Mouse (Mus musculus) cerebellum, postnatal 36 days (tissue): ENCODE measurements around the gene Pgpep1.

Experiments used
- DNase-seq, 2 experiments: peaks; one replicate each; pipeline ENCODE4 v3.0.0; 2021 to 2022; ENCODE audit warnings: mixed read lengths in 2 of 2

The Pgpep1 gene

DNA sequence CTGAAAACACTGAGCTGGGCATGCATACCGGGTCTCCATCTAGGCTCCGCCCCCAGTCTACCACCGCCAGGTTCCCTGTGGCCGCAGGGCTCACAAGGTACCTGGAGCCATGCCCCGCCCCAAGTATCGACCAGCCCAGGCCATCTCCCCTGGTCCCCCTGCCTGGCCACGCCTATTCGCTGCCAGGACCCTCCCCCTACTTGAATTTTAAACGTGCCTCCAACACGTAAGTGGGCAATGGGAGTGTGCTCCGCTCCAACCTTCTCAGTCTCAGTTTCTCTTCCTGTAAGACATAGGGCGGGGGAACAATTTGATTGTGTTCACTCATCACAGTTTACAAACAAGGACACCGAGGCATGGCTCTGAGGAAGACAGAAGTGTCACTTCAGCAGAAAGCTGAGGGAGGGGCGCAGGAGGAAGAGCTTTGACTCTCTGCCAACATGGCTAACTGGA is at the start of gene Pgpep1:
Gene Pgpep1, minus strand, starts transcription at position 116 of the 453 bp plus-strand sequence.
- DNase-seq, result no peak

DNA sequence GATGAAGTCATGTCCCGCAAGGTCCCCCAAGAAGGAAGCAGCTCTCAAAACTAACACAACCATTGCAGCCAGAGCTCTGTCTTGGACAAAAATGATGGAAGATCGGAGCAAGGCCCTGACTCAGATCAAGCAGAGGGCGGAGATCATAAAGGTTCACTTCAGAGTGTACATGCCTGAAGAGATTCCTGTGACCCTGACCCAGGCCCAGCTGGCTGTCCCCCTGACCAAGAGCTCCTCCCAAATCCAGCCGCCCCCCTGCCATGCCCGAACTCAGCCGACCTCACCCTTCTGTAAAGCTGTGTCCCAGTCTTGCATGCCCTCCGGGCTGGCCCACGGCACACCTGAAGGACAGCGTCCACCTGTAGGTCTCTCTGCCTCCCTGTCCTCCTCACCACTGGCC is 49.6 kb upstream of the Pgpep1 start:
- no peak for DNase-seq

DNA sequence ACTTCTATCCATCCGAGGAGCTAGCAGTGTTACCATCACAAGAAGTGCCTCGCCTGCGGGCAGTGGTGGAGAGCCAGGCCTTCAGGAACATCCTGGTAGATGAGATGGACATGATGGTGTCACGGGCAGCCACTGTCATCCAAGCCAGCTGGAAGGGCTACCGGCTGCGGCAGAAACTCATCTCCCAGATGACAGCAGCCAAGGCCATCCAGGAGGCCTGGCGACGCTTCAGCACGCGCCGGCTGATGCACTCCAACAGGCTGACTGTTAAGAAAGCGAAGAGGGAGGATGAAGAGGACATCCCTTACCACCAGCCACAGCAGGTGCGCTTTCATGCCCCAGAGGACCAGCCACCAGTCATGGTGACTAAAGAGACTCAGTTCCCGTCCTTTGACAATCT is 48.1 kb upstream of the Pgpep1 start:
- no peak for DNase-seq

DNA sequence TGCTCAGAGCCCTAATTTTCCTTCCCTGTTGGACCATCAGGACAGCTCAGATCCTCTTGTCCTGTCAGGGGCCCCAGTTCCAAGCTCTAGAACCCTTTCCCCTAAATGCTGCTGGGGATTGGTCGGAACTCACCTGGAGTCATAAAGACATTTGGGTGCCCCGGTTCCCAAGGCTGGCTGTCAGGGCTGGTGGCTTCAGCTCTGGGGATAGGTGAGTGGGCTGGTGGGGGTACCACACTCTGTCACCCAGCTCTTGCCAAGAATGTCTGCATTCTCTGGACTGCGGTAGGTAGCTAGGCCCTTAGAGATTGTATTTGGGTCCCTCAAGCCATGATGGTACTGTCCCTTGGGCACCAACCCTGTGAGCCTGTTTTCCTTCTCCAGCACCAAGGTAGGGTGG is 43.1 kb upstream of the Pgpep1 start, which contains the start of gene Iqcn:
Gene Iqcn, plus strand, starts transcription at position 171 of the 400 bp plus-strand sequence.
- DNase-seq, result no peak

DNA sequence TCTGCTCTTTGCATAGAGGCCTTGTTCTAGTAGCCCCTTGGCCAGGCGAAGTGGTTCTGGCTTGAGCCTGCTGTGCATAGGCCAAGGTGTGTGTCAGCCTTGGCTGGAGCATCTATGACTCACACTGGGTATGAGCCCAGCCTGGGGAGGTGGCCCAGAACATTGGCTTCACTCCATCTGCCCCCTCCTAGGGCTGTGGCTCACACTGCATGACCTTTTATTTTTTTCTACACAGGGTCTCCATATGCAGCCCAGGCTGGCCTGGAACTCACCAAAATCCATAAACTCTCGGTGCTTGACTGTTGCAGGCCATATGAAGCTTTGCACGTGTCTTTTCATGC is 42.6 kb upstream of the Pgpep1 start:
- DNase-seq, result peak; percentile 89 to 92

DNA sequence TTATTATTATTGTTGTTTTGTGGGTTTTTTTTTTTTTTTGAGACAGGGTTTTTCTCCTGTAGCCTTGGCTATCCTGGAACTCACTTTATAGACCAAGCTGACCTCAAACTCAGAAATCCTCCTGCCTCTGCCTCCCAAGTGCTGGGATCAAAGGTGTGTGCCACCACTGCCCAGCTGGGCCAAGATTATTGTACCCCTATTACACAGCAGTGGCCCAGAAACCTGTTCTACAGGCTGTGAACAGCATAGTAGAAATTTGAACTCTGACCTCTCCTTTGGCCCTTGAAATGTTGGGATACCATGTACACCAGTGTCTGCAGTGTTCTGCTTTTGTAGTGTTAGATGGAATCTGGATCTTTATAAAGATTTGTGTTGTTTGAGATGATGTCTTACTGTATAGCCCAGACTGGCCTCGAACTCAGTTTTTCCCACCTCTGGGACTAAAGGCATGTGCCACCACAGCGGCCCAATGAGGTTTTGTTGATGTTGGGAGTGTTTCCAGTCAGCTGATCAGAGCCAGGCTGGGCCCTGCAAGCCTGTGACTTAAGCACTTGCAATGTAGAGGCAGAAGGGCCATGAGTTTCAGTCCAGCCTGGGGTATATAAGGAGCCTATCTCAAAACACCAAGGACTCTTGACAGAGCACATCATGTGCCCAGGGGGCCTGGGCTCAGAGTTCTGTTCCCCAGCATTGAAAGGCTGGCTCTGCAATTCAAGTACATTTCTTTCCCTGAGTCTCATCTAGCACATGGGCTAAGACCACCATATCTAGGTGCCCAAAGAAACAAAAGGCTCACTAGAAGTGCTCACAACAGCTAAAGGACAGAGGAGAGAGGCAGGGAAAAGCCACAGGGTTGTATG is 42.0 kb upstream of the Pgpep1 start:
- DNase-seq, result no peak

DNA sequence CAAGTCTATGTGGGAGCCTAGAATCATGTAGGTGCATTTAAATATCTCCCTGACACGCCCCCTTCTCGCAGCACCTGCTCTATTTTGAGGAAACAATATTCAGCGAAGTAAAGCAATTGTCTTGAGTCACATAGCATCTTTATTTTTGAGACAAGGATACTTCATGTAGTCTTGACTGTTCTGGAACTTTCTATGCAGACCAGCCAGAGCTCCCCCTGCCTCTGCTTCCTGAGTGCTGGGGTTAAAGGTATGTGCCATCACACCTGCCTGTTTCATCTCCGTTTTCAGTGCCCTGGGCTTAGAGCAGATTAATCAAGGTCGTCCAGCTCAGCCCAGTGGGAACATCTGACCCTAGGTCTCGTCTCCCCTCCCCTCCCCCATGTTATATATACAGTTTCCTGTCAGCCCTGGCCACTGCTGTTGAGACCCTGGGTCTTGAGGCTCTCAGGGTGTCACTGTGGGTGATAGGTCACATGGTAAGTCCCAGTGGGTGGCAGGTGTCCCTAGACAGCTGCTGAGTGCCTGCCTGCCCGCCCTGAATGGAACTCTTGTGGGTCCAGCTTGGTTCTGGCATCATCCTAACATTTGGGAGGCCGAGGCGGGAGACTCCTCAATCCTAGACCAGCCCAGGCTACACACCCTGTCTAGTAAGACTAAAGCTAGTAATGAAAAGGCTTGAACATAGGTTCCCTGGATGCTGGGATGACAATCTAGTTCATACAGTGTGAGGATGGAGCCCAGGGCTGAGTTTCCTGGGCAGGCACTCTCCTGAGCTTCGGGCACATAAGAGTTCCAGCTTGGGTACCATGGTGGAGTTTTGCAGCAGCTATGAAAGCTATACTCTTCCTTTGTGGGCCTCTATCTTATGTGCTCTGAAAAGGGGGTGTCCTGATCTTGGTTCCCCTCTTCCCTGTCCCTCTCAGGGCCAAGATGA is 41.1 kb upstream of the Pgpep1 start:
- DNase-seq, result no peak

DNA sequence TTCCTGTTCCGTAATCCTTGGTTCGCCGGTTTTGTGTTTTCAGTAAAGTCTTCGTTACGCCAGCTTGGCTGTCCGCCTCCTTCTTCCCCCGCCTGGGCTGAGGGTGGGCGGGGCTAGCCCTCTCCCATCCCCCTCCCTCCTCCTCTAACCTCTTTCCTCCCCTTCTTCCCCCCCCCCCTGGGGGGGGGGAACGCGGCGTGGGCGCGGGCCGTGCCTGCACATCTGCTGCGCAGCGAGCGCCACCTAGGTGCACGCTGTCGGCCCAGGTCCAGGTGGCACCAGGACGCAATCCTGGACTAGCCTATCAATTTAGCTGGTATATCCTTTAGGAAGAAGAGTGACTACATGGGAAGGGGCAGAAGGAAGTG is 40.4 kb upstream of the Pgpep1 start:
- DNase-seq, result peak; percentile 82 to 87

DNA sequence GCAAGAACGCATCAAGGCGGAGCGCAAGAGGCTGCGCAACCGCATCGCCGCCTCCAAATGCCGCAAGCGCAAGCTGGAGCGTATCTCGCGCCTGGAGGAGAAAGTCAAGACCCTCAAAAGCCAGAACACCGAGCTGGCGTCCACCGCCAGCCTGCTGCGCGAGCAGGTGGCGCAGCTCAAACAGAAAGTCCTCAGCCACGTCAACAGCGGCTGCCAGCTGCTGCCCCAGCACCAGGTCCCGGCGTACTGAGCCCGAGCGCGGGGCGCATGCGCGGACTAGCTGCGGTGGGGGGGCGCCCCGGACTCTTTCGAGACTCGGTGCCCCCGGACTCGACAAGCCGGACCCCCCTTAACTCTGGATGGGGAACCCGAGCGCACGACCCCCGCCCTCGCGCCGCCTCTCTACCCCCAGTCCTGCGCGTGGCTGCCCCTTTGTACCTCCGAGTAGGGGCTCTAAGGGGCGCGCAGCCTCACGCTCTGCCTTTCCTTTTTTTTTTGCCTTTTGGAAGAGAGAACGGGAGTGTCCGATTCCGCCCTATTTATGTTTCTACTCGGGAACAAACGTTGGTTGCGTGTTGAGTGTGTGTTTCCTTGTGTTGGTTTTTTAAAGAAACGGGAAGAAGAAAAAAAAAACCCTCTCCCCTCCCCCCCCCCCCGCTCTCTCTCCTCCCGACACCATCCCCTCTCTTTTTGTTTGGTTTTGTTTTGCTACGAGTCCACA is 39.8 kb upstream of the Pgpep1 start:
- peak; percentile 80 to 82 for DNase-seq

DNA sequence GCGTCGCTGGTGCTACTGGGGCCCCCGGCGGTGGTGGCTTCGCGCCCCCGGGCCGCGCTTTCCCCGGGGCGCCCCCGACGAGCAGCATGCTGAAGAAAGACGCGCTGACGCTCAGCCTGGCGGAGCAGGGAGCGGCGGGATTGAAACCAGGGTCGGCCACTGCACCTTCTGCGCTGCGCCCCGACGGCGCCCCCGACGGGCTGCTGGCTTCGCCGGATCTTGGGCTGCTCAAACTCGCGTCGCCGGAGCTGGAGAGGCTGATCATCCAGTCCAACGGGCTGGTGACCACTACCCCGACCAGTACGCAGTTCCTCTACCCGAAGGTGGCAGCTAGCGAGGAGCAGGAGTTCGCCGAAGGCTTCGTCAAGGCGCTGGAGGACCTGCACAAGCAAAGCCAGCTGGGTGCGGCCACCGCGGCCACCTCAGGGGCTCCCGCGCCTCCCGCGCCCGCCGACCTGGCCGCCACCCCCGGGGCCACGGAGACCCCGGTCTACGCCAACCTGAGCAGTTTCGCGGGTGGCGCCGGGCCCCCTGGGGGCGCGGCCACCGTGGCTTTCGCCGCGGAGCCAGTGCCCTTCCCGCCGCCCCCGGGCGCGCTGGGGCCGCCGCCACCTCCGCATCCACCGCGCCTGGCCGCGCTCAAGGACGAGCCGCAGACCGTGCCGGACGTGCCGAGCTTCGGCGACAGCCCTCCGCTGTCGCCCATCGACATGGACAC is 39.1 kb upstream of the Pgpep1 start:
- peak; percentile 61 to 65 for DNase-seq

DNA sequence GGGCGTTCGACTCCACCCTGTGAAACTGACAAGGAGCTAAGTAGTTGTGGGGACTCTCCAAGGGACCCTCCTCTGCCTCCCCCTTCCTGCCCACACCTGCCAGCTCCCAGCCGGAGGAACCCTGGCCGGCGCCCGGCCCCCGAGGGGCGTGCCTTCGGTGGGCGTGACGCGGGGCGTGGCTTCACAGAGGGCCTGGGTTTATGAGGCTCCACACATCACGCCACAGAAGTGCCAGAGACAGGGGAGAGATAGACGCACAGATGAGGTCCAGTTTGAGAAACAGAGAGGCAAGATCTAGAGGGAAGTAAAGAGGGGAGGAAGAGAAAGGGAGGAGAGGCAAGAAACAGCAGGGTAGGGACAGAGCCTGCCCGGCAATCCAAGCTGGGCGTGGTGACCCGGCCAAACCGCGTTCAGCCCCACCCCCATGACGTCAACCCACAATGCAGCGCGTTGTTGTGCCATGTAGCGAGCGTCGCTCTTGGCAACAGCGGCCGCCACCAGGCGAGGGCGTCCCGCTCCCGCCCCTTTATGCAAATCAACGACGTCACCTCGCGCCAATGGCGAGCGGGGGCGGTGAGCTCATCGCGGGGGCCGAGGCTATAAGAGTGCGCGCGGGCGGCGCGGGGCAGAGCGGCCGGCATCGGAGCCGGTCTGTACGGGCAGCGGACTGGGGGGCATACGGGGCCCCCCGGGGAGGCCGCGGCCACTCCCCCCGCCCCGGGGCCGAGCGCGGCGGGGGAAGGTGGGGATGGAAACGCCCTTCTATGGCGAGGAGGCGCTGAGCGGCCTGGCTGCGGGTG is 38.3 kb upstream of the Pgpep1 start, which contains the start of gene Jund:
Gene Jund, plus strand, starts transcription at position 640 of the 800 bp plus-strand sequence.
- DNase-seq, result peak; percentile 99

DNA sequence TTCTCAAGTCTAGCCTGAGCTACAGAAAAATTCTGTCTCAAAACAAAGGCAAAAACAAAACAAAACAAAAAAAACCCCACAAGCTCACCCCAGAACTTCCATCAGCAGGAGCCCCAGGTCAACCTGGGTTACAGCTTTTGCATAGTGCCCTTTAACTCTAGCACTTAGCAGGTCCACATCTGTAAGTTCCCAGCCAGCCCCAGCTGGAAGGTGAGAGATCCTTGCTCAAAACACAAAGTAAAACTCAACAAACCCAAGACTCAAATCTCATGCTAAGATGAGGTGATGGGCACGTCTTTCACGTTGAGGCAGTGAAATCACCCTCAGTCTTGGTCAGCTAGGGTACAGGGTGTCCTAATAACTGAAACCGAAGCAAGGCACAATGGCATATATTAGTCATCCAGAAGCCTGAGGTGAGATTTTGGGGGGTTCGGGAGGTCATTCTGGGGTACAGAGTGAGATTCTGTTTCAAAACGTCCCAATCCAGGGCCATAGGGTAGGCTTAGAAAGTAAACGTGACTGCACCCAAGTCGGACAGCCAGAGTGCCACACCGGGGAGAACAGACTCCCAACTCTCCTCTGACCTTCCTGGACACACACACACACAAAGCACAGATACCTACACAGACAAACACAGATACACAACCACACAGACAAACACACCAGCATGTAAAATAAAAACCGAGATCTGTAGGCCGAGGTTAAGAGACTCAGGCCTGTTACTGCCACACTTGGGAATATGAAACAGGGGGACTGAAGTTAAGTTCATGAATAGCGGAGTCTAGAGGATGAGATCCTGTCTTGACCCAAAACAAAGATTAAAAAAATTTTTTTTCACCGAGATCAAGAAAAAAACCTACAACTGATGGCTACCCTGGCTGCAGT is 37.4 kb upstream of the Pgpep1 start:
- DNase-seq, result no peak

DNA sequence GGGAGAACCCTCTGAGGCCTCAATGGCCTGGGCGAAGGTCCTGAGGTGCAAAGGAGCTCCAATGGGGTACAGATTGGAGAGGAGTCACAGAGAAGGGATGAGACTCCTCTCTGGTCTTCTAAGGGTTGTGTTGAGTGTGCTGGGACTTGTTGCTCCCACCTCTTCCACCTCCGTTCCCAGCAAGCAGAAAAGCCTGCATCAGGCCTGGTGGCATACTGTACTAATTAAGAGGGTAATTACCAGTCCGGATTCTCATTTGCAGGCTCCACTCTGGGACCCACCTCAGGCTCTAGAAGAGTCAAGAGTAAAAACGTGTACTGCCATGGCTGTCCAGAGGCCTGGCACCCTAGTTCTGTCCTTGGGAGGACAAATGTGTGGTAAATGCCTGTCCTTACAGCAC is 36.8 kb upstream of the Pgpep1 start:
- DNase-seq, result no peak

DNA sequence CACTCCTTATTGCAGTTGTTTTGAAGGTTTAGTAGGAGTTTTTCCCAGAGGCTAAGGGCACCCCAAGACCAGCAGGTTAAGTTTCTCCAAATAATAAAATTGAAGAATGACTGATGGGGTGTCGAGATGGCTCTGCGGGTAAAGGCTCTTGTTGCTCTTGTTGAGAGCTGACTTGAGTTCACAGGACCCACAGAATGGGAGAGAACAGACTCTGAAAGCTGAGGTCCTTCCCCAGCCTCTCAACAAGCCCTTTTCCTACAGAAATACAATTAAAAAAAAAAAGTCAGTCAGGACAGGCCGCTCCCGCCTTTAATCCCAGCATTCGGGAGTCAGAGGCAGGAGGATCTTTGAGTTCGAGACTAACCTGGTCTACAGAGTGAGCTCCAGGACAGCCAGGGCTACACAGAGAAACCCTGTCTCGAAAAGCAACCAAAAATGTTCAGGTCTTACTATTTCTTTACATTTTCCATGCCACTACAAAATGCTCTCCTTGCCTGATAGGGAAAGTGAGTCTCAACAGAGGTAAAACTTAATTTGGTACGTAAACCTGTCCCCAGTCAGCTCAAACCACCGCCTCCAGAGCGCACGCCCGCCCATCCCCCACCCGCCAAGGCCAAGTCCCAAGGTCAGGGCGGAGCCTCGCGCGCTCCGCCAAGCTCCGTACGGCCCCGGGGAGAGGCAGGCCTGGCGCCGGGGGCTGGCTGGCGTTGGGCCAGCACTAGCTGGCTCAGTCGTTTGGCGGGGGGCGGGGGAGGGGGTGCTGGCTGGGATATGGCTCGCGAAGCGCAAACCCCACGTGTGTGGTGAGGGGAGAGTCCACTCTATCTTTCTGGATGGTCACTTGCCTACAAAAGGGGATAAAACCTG is 36.1 kb upstream of the Pgpep1 start:
- peak; percentile 62 to 80 for DNase-seq

DNA sequence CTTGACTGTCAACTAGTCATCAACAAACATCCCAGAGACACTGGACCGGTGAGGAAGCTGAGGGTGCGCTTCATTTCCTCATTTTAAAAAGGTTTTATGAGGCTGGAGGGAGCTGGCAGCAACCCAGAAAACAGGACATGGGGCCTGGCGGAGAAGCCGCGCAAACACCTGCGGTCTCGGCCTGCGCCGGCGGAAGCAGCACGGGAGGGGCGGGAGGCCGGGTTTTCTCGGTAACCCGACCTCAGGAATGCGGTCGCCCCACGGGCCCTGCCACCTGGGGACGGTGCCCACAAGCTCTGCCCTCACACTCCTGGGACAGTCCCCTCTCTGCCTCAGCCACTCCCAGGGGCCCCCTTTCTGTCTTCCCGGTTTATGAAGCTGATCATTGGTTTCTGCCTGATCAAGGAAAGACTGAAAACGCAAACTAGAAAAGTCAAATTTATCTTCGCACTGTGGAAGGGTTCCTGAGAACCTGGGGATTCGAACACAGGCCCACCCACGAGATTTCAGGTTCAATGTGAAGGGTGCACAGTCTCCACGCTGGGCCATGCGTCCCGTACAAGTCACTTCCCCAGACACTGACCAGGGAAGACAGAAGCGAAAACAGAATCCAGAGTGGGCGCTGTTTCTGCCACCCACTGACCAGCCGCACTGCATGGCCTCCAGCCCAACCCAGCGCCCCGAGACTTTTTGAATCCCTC is 35.3 kb upstream of the Pgpep1 start:
- peak; percentile 61 to 65 for DNase-seq

DNA sequence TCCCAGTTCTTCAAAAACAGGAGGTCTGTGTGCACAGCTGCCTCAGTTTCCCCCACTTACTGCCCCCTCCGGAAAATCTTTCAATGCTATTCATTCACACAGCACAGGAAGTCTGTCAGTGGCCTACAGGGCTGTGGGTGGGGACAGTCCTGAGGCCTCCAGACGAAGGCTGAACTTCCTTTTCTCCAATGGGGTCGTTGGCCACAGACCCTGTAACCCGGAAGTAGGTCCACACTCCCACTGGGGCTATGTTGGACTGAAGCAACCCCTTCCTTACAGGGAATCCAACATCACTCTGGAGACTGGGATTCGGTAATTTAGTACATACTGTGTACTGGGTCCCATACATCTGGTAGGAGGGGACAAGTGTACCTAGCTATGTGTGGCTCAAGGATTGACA is 33.4 kb upstream of the Pgpep1 start:
- DNase-seq, result no peak

DNA sequence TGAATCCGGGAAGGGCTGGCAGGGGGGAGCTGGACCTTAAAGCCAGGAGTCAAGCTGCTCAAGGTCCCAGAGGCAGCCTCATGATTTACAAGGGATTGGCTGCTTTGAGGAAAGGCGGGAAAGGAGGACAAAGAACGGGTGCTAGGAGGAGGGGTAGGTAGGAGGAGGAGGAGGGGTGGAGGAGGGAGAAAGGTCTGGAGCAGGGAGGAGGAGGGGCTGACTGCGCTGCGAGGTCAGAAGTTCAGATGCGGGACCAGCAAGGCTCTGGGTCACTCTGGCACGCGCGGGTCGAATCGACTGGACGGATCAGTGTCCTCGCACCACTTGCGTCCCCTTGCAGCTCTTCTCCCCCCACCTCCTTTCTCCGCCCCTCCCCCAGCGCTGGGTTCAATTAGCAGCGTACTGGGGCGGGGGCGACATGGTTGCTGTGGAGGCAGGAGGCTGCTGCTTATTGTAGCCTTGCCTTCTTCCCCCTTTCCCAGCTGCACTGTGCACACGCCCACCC is 31.6 kb upstream of the Pgpep1 start:
- no peak for DNase-seq

DNA sequence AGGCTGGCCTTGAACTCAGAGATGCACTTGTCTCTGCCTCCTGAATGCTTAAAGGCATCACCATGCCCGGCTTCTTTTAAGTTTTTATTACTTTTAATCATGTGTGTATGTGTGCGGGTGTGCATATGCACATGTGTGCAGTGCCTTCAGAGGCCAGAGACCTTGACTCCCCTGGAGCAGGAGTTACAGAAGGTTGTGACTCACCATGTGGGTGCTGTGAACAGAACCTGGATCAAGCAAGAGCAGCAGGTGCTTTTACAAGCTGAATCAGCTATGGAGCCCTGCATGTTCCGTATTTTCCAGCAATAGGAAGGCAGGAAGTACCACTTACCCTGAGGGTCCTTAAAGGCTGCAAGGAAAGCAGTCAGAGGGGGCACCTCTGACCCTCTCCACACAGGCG is 31.0 kb upstream of the Pgpep1 start:
- no peak for DNase-seq
